Mouse (Mus musculus): ENCODE data around the gene Ttc39b.

Gene Ttc39b

DNA sequence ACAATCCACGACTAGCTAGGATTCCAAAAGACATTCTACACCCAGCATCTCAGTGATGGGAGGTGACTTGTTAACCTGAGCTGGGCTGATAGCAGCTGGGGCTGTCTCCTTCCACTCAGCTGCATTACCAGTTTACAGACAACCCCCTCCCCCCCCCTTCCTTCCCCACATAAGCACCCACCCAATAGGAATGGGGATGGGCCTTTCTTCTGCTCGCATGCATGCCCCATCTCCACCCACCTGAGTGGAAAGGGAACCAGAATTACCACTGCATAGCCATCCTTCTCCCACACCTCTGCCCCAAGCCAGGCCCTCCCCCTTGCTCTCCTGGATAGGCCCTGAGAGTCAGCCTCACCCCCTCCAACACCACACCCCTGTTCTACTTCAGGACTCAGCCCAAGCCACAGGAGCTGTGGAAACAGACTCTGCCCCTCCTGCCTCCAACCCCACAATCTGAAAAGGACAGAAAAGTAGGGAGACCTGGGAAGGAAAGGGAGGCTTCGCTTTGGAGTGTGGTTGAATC lies 6.2 kb downstream of the Ttc39b start:
- DNase-seq (ENCODE audit: low read depth, low spot score), result no peak

DNA sequence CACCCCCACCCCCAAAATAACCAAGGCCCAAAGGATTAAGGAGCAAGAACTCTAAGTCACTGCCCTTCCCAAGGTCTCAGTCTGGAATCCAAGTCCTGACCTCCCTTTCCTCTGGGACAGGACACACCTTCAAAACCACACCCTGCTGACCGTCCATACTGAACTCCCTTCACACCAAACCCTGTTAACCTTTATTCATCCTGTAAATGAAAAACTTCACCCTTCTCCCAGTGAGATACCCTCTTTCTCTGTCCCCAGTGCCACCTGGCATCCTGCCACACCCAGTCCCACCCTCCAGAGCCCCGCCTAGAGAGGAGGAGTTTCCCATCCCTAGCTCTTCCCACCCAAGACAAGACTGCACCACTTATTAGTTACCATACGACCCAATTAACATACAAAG lies 7.3 kb downstream of the Ttc39b start:
- no peak for DNase-seq (ENCODE audit: low read depth, low spot score)

GRCm38 (mm10) chr4:83315930-83316329 lies 8.1 kb downstream of the Ttc39b start:
- DNase-seq (ENCODE audit: low read depth, low spot score), result no peak

DNA sequence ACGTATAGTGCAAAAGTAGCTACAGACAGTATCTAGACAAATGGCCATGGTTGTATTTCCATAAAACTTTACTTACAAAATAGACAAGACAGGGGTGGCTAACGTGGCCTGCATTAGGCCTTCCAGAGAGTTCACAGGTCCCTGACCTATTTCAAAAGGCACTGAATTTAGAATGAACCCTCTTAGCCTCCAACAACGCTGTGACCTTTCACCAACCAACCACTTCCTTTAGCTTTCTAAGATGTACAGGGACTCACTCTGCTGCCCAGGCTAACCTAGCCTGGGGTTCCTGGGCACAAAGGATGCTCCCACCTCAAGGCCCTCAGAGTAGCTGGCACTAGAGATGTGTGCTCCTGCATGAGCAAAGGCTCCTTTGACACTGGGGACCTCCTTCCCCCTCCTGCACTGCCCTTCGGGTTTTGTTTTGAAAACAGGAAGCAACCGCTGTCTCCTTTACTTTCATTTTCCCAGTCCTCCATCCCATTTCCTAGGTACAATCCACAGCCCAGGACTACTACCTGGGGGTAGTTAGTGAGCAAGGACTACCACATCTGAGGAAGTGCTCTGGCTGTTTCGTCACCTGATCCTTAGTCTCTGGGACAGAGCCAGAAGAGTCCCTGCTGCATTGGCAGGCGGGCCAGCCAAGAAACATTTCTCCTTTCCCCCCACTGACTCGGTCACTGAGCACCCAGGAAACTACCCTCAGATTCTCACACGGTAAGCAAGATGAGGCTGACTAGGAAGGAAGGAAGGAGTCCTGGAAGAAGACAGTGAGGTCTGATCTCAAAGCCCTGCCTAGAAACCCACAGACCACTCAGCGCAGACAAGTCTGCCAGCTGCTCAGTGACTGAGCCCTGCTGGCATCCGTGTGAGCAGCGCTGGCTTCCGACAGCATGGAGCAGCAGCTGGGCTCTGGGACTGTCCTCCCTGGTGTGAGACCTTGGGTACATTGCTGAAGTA lies 8.9 kb downstream of the Ttc39b start:
- no peak for DNase-seq (ENCODE audit: low read depth, low spot score)

DNA sequence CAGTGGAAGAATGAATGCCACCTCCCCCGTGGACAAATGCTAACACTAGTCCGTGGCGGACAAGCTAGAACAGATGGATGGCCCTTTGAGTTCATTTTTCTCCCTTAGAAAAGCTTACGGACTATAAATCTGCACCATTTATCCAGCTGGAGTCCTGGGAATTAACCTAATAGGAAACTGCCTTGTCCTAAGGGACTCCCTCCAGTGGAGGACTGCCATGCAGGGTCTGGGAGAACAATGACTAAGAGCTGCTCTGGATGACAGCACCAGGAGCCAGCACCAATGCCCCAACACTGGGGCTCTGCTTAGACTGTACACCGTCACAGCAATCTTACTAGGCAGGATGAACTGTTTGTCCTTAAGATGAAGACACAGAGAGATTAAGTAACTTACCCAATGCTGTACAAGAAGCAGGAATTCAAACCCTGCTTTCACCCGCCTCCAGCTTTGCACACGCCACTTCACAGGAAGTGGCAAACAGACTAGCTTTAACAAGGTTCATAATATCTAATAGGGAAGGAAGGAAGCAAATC lies 9.7 kb downstream of the Ttc39b start:
- peak; percentile 22 for DNase-seq (ENCODE audit: low read depth, low spot score)

DNA sequence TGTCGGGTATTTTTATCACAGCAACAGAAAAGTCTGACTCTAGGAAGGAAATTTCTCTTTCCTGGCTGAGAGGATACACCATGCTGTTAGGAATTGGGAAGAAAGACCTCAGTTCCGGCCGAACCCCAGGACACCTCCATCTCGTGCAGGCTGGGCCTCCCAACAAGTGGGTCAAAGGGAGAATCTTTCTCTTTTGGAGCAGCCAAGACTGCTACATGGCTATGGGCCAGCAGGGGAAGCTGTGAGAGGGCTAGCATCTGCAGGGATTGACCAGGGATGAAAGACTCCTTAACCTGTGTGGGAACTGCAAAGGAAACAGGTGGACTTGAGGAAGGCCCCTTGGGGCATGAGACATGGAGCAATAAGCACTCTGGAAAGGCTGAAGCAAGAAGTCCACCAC lies 11.7 kb downstream of the Ttc39b start:
- no peak for DNase-seq (ENCODE audit: low read depth, low spot score)

DNA sequence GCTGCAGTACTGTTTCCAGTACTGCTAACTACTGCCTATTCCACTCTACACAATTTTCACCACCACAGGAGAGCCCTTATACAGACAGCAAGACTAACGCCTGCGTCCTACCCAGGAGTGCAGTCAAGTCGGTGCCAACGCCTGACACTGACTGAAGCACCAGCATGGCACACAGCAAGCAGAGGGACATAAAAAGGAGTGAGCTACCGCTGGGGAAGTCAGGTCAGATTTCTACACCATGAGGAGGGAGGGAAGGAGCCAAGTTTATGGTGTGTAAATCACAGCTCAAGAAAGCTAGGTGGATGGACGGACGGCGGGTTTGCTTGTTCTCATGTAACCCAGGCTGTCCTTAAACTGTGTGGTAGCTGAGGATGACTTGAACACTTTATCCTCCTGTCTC lies 12.6 kb downstream of the Ttc39b start:
- DNase-seq (ENCODE audit: low read depth, low spot score), result no peak

GRCm38 (mm10) chr4:83310990-83311389 lies 13.1 kb downstream of the Ttc39b start:
- DNase-seq (ENCODE audit: low read depth, low spot score), result no peak

DNA sequence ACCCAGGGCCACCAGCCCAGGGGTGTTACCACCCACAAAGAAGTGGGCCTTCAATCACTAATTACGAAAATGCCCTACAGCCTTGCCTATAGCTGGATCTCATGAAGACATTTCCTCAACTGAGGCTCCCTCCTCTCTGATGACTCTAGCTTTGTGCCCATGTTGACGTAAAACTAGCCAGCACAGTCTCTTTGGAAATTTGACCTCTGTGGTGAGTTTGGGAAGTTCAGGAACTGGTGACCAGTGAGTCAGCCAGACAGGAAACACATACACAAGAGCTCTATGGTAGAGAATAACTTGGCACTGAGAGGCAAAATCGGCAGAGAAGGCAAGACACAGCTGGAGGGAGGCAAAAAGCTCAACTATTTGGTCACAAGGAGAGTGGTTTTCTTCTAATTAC lies 15.1 kb downstream of the Ttc39b start:
- DNase-seq (ENCODE audit: low read depth, low spot score), result no peak

DNA sequence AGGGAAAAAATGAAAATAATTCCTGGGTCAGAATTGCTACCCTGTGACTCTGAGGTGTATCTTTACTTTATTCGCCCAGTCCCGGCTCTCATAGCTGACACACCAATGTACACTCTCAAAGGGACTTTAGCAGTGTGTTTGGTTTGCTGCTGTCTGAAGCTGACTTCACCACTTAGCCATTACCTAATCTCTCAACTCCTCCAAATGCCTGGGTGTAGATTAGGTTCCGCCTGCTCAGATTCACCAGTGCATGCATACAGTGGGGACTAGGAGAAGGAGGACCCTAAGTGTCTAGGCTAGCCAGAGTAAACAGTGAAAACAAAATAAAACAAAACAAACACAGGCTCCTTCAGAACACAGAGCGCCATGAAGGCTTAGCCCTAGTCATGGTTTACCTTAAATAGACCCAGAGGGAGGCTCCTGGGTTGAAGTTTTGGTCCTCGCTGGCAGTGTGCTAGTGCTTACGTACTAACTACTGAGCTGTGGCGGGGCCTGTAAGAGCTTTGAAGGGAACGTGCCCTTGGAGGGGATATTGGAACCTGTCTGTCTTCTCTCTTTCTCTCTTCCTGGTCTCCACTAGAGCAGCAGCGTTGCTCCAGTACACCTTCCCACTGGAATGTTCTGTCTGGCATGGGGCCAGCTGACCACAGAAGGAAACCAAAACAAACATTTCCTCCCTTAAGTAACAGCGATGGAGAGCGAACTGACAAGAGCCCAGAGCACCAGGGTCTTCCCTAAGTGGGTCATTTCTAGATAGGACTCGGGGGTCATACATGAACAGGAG lies 16.2 kb downstream of the Ttc39b start:
- no peak for DNase-seq (ENCODE audit: low read depth, low spot score)

DNA sequence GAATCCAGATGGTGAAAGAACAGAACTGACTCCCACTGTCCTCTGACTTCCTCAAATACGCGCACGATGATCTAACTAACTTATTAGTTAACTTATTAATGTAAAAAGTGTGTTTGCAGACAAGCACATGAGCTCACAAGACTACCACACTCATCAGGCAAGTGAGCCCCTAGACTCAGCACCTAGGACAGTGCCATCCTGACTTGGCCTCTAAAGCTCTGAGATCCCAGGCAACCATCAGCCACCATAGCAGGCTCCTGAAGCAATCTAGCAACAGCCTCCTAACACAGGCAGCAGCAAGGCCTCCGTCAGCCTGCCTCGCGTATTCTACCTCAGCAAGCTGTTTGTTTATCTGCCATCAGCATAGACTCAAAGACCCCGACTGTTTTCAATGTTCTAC lies 17.2 kb downstream of the Ttc39b start:
- DNase-seq (ENCODE audit: low read depth, low spot score), result no peak

DNA sequence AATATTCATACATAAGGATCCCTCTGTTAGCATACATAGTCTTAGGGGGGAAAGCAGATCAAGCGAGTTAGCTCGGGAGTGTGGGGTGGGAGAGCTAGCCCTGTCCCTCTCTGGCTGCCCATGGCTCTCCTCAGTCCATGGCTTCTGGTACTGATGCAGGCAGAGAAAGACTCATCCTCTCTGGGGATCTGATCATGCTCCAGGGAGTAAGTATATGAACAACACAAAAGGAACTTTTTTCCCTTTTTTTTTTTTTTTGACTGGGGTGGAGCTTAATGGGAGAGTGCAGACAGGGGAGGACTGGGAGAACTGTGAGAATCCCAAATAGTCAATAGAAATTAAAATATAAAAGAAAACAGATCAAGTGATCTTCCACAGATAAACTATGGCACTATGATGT lies 19.0 kb downstream of the Ttc39b start:
- no peak for DNase-seq (ENCODE audit: low read depth, low spot score)

GRCm38 (mm10) chr4:83302887-83303827 lies 20.9 kb downstream of the Ttc39b start:
- DNase-seq (ENCODE audit: low read depth, low spot score), result peak; percentile 71

DNA sequence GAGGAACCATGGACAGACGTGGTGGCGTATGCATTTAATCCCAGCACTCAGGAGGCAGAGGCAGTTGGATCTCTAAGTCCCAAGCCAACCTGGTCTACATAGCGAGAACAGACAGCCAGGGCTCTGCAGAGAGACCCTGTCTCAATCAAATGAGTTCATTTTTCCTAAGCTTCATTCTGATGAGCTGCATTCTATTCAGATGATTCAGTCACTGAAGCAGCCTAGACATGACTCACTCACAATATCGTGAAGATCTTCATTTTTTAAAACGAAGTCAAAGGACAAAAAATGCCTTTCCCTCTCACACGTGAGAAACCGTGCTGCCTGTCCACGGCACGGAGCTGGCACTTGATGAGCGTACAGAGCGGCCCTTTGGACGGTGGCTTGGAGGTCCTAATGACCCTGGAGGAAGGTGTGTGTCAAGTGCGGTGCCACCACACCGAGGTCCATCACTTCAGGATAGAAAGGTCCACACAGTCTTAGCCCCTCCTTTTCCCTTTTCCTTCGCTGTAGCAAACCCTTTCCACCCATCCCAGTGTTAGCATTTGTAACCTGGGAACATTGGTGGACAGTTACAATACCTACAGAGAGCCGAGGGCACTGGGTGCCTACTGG lies 21.8 kb downstream of the Ttc39b start:
- DNase-seq (ENCODE audit: low read depth, low spot score), result no peak

GRCm38 (mm10) chr4:83301713-83302112 lies 22.3 kb downstream of the Ttc39b start:
- DNase-seq (ENCODE audit: low read depth, low spot score), result no peak

- no peak for DNase-seq (ENCODE audit: low read depth, low spot score)
Observed at GRCm38 (mm10) chr4:83284768-83285350, 39.2 kb downstream of the Ttc39b start.

- DNase-seq (ENCODE audit: low read depth, low spot score), result peak; percentile 36
Observed at GRCm38 (mm10) chr4:83283973-83284767, 39.9 kb downstream of the Ttc39b start.

GRCm38 (mm10) chr4:83282424-83282823 lies 41.6 kb downstream of the Ttc39b start:
- no peak for DNase-seq (ENCODE audit: low read depth, low spot score)

DNA sequence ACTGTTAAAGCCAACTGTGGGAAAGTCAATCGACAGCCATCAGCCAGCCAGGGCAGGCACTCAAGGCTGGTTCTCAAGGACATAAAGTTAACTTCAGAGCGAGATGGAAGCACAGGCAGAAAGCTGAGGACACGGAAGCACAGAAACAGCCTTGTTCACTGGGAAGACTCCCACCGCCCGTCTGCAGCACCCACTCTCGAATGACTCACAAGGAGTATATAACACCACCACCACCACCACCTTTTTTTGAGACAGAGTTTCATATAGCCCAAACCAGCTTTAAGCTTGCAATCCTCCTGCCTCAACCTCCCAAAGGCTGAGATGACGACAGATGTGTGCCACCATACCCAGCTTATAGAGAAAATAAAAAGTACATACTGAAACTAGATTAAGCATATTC lies 44.8 kb downstream of the Ttc39b start:
- DNase-seq (ENCODE audit: low read depth, low spot score), result no peak

Measured in embryo, embryonic 11.5 days (tissue).